Mouse (Mus musculus): ENCODE data around the gene Vps37d. TPM values are rescaled to one million over a fixed set of nuclear protein-coding genes. Genes with fewer than 3 reads are reported as not detected.
"Not testable (repeated sequence)": the region's sequence is repeated elsewhere in the genome, so short reads cannot be mapped to it uniquely, and the experiment has no call there.

Gene Vps37d
- polyA plus RNA-seq, 1 experiment from 2014 or later: 31.9 TPM

DNA sequence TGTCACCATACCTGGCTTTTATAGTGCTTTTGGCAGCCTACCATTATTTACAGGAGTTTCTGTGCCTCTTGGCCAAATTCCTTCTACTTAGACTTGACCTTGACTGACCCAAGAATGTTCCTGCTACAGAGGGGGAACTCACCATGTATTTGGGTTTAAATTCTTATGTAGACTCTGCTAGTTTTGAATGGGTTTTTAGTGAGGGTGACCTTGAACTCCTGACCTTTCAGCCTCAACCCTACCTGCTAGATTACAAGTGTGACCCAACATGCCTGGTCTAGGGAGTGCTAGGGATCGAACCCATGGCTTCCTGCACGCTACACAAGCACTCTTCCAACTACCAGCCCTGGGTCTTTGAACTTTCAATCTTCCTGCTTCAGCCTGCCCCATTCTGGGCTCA, 6.0 kb downstream of the Vps37d start:
- H3K4me3 ChIP-seq: no peak overlapping the region
- no peaks in the 10 kb centered on the region for H3K9me3 ChIP-seq
- H3K36me3 ChIP-seq: peaks cover 59% of the 10 kb centered on the region
- H3K27me3 ChIP-seq: no peaks in the 10 kb centered on the region
- 97% methylated on average over 2 of the region's 2 CpGs for WGBS
- no peak for ATAC-seq (ENCODE audit: low FRiP score)
- H3K27ac ChIP-seq: no peak overlapping the region
- peaks cover 30% of the 10 kb centered on the region for H3K4me1 ChIP-seq (replicated peaks)
- H3K9ac ChIP-seq: no peak overlapping the region
- no peak overlapping the region for H3K4me2 ChIP-seq

DNA sequence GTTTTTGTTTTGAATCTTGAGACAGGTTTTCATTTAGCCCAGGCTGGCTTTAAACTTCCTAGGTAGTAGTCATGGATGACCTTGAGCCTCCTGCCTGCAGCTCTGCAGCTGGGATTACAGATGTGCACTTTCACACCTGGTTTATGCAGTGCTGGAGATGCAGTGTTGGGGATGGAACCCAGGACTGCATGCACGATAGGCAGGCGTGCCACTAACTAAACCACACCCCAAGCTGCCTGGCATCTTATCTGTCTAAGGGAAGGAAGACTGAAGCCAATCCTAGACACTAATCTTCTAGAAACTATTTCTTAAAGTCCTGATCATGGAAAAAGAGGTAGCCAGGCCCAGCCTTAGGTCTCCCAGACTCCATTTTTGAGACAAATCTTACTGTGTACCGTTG, 7.6 kb downstream of the Vps37d start:
- WGBS: 94% methylated on average over 3 of the region's 3 CpGs
- peaks cover 66% of the 10 kb centered on the region for H3K36me3 ChIP-seq
- H3K9me3 ChIP-seq: no peaks in the 10 kb centered on the region
- peaks cover 25% of the 10 kb centered on the region for H3K4me1 ChIP-seq (replicated peaks)
- no peaks in the 10 kb centered on the region for H3K27me3 ChIP-seq
- no peak for ATAC-seq (ENCODE audit: low FRiP score)
- no peak overlapping the region for H3K9ac ChIP-seq
- H3K4me3 ChIP-seq: no peak overlapping the region
- H3K4me2 ChIP-seq: no peak overlapping the region
- no peak overlapping the region for H3K27ac ChIP-seq

DNA sequence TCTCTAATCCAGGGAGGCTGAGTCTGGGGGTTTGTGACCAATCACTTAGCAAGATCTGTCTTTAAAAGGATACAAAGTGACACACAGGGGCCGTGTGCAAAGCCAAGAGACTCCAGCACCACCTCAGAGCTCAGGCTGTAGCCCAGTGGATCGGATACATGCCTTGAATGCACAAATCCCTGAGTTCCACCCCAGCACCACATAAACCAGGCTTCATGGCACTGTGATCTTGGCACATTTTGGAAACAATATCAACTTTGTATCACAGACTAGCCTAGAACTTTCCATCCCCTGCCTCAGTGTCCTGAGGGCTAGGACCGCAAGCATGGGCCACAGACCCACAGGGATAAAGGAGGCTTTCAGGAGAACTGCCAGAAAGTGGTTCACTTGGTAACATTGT, 12.1 kb downstream of the Vps37d start:
- peaks cover 26% of the 10 kb centered on the region for H3K4me1 ChIP-seq (replicated peaks)
- peaks cover 38% of the 10 kb centered on the region for H3K36me3 ChIP-seq
- WGBS: 94% methylated on average over 3 of the region's 3 CpGs
- H3K9ac ChIP-seq: 0 out of 2 replicates have a peak overlapping the region, but pooled peaks have one; percentile 8
- peak overlapping the region; percentile 97; the same call in 1 of the 2 replicates for H3K4me2 ChIP-seq
- no peak overlapping the region for H3K4me3 ChIP-seq
- no peaks in the 10 kb centered on the region for H3K27me3 ChIP-seq
- ATAC-seq (ENCODE audit: low FRiP score): no peak
- no peak overlapping the region for H3K27ac ChIP-seq
- no peaks in the 10 kb centered on the region for H3K9me3 ChIP-seq

DNA sequence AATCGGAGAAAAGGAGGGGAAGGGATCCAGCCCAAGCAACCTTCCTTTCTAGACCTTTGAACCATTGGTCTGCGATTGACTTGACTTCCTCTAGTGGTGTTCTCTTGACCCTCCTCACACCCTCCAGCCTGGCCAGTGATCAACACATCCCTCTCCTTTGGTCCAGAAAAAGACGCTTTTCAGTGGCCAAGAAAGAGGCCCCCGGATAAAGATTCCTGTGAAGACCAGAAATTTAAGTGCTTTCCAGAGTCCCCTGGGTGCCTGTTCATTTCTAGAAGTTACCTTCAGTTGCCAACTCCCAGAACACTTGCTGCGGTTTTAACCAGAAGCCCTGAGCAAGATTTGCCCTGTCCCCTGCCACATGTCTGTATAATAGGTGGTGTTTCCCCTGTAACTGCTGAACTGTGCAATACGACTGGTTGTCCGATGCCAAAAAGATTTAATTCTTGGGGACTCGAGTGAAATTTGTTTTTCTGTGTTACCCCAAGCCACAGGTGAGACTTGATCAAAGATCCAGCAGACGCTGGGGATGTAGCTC, 13.1 kb downstream of the Vps37d start, which contains the start of gene Bud23:
Gene Bud23, minus strand, starts transcription at position 51 of the 538 bp plus-strand sequence.
- peak within 1 kb of the TSS; percentile 90 for H3K9ac ChIP-seq
- 78% methylated on average over 9 of the region's 9 CpGs for WGBS
- H3K27ac ChIP-seq: peak within 1 kb of the TSS; percentile 79
- peak within 1 kb of the TSS; percentile 97 for H3K4me2 ChIP-seq
- H3K27me3 ChIP-seq; ATAC-seq (ENCODE audit: low FRiP score); H3K9me3 ChIP-seq: not testable (repeated sequence)
- H3K4me3 ChIP-seq: peak within 1 kb of the TSS; percentile 97
- H3K4me1 ChIP-seq (replicated peaks): peaks cover 26% of the 10 kb centered on the region
- peaks cover 48% of the 10 kb centered on the region for H3K36me3 ChIP-seq

DNA sequence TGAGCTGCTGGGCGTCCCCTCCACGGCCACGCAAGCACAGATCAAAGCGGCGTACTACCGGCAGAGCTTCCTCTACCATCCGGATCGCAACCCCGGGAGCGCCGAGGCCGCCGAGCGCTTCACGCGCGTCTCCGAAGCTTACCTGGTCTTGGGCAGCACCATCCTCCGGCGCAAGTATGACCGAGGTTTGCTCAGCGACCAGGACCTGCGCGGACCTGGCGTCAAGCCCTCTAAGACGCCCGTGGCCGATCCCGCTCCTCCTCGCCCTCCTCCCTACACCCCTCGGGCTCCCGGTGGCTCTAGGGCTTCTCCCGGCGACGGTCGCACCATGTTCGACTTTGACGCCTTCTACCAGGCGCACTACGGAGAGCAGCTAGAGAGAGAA, 13.7 kb downstream of the Vps37d start:
- Histone ChIP-seq H3K9ac (peak overlapping the region; percentile 90), H3K9me3 (no peaks in the 10 kb centered on the region), H3K36me3 (peaks cover 53% of the 10 kb centered on the region), H3K27ac (peak overlapping the region; percentile 79), H3K4me1 (replicated peaks) (peaks cover 26% of the 10 kb centered on the region), H3K27me3 (no peaks in the 10 kb centered on the region), H3K4me2 (peak overlapping the region; percentile 97), H3K4me3 (peak overlapping the region; percentile 97)
- WGBS: 0% methylated on average over 39 of the region's 40 CpGs
- ATAC-seq (ENCODE audit: low FRiP score): no peak; the same call in none of the 2 replicates

DNA sequence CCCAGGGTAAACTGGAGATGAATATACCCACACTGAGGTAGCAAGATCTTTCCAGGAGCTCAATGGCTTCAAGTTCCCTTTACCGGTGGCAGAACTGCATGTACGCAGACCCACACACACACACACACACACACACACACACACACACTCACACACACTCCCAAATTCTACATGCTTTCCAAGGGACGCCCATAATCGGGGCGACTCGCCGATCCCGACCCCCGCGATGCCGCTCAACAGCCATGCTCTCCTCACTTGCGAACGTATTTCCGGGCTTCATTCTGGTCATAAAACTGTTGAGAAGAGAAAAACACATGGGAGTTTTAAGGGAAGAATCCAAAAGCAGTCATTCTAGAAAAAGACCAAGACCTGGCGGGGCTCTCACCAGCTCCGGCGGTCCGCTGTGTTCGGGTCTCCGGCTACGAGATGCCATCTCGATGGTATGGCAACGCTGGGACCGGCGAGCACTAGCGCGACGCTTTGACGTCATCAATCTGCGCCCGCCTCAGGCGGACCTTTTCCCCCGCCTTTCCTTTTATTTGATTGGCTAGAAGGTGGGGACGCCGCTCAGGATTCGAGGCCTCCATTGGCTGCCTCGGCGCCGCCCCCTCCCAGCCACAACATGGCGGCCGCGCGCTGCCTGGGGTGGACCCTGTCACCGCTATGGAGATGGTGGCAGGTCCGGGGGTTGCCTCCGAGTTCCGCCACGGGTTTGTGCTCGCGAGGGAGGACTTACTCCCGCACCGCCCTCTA, 14.3 kb downstream of the Vps37d start, which contains the start of gene Dnajc30:
Gene Dnajc30, plus strand, starts transcription at position 574 of the 753 bp plus-strand sequence.
- peak within 1 kb of the TSS; percentile 79 for H3K27ac ChIP-seq
- peaks cover 26% of the 10 kb centered on the region for H3K4me1 ChIP-seq (replicated peaks)

DNA sequence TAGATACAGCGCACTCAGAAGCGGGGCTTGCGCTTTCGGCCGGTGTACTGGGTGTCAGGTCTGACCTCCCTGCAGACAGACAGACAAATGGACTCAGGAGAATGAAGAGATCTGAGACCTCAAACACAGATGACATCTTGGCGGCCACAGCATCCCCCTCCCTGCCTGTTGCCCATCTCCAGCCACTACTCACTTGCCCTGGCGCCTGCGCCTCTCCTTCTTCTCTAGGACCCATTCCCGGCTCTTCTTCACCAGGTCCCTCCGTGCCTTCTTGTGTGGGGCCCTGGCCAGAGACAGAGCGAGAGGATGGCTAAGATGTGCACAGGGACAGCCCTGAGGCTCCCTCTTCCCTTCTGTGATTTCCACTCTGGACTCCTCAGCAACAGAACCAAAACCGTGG, 24.7 kb downstream of the Vps37d start:
- Histone ChIP-seq H3K9ac (no peak overlapping the region), H3K4me1 (replicated peaks) (no peaks in the 10 kb centered on the region), H3K4me3 (no peak overlapping the region), H3K9me3 (no peaks in the 10 kb centered on the region), H3K4me2 (no peak overlapping the region), H3K27me3 (no peaks in the 10 kb centered on the region), H3K27ac (no peak overlapping the region), H3K36me3 (peaks cover 90% of the 10 kb centered on the region)
- ATAC-seq (ENCODE audit: low FRiP score): no peak
- WGBS: 93% methylated on average over 12 of the region's 12 CpGs

More for the DNA sequence above, 14.3 kb downstream of the Vps37d start, which contains the start of gene Dnajc30:
- Histone ChIP-seq H3K9ac (peak within 1 kb of the TSS; percentile 90), H3K4me2 (peak within 1 kb of the TSS; percentile 97), H3K36me3 (peaks cover 59% of the 10 kb centered on the region), H3K9me3 (no peaks in the 10 kb centered on the region), H3K4me3 (peak within 1 kb of the TSS; percentile 97), H3K27me3 (no peaks in the 10 kb centered on the region)
- ATAC-seq (ENCODE audit: low FRiP score): peak; percentile 97
- WGBS: under 1% methylated on average over 52 of the region's 52 CpGs

DNA sequence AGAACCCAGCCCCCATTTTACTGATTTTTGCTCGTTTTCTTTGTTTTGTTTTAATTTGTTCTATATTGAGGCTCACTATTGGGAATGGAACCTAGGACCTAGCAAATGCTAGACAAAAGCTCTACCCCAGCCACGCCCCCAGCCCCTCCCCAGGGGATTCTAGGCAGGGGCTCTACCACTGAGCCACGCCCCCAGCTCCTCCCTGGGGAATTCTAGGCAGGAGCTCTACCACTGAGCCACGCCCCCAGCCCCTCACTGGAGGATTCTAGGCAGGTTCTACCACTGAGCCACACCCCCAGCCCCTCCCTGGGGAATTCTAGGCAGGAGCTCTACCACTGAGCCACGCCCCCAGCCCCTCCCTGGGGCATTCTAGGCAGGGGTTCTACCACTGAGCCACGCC, 28.8 kb downstream of the Vps37d start:
- H3K27ac ChIP-seq; H3K4me3 ChIP-seq; H3K4me1 ChIP-seq (replicated peaks); H3K9me3 ChIP-seq; ATAC-seq (ENCODE audit: low FRiP score); H3K4me2 ChIP-seq; H3K9ac ChIP-seq; H3K27me3 ChIP-seq: not testable (repeated sequence)
- 91% methylated on average over 6 of the region's 6 CpGs for WGBS
- H3K36me3 ChIP-seq: peaks cover 71% of the 10 kb centered on the region

DNA sequence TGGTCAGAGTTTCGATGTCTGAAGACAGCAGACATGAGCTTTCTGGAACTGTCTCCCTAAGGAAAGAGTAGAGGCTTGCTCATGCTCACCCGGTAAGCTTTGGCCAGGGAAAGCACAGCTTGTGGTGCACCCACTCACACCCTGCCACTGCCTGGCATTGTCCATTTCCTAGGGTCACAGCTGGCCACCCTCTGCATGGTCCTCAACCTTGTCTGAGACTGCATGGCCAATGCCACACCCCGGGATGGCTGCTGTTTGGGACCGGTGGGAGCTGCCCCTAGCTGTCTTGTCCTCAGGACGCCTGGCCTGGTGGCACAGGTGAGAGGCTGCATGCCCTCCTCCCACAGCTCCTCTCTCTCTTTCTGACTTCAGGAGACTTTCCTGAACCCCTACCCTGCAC, 29.5 kb downstream of the Vps37d start:
- H3K4me3 ChIP-seq: no peak overlapping the region
- H3K9me3 ChIP-seq: no peaks in the 10 kb centered on the region
- 96% methylated on average over 5 of the region's 5 CpGs for WGBS
- H3K9ac ChIP-seq: no peak overlapping the region
- no peaks in the 10 kb centered on the region for H3K4me1 ChIP-seq (replicated peaks)
- H3K27ac ChIP-seq: no peak overlapping the region
- H3K36me3 ChIP-seq: peaks cover 66% of the 10 kb centered on the region
- no peak overlapping the region for H3K4me2 ChIP-seq
- ATAC-seq (ENCODE audit: low FRiP score): no peak
- no peaks in the 10 kb centered on the region for H3K27me3 ChIP-seq

DNA sequence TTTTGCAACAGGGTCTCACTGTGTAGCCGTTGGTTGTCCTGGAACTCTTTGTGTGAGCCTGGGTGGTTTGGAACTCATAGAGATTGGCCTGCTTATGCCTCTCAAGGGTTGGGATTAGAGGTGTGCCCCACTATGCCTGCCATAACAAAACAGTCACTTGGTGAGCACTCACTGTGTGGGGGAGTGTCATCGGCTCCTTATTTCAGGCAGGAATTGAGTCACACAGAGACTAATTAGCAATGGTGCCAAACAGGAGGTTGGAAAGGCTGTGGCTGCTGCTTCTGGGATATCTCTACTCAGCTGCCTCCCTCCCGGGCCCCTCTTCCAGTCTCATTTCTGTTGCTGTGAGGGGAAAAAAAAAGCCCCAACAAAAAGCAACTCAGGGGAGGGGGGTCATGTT, 33.5 kb downstream of the Vps37d start:
- 94% methylated on average over 3 of the region's 3 CpGs for WGBS
- H3K27me3 ChIP-seq: no peaks in the 10 kb centered on the region
- no peaks in the 10 kb centered on the region for H3K9me3 ChIP-seq
- H3K4me1 ChIP-seq (replicated peaks): 0 out of 2 replicates have a peak, but pooled peaks cover 7% of the 10 kb centered on the region
- no peak overlapping the region for H3K4me3 ChIP-seq
- H3K9ac ChIP-seq: no peak overlapping the region
- no peak overlapping the region for H3K4me2 ChIP-seq
- no peak for ATAC-seq (ENCODE audit: low FRiP score)
- H3K27ac ChIP-seq: no peak overlapping the region
- H3K36me3 ChIP-seq: peaks cover 41% of the 10 kb centered on the region

DNA sequence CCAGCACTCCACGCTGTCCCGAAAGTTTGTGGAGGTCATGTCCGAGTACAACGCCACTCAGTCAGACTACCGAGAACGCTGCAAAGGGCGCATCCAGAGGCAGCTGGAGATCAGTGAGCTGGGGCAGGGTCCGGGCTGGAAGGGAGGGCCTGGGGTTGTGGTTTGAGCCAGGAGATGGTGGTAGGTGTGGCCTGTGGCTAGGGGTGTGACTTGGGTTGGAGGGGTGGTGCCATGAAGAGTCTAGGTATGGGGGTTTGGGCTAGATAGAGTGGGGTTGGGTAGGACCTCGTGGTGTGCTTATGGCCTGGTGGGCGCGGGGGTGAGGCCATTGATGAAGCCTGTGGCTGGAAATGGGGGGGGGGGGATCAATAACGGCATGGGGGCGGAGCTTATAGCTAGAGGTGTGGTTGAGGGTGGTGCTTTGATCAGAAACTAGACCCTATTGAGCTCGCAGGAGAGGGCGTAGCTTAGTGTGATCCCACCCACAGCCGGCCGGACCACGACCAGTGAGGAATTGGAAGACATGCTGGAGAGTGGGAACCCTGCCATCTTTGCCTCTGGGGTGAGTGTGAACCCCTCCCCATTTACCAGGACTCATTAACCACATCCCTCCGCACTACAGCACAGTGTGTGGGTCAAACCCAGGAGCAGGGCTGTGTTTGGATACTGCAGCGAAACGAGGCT, 35.8 kb downstream of the Vps37d start:
- no peak for ATAC-seq (ENCODE audit: low FRiP score)
- 29% methylated on average over 21 of the region's 21 CpGs for WGBS
- H3K27ac ChIP-seq: no peak overlapping the region
- H3K36me3 ChIP-seq: peaks cover 39% of the 10 kb centered on the region
- H3K27me3 ChIP-seq: no peaks in the 10 kb centered on the region
- H3K4me3 ChIP-seq: no peak overlapping the region
- H3K4me1 ChIP-seq (replicated peaks): 0 out of 2 replicates have a peak, but pooled peaks cover 7% of the 10 kb centered on the region
- H3K4me2 ChIP-seq: no peak overlapping the region
- no peak overlapping the region for H3K9ac ChIP-seq
- no peaks in the 10 kb centered on the region for H3K9me3 ChIP-seq

DNA sequence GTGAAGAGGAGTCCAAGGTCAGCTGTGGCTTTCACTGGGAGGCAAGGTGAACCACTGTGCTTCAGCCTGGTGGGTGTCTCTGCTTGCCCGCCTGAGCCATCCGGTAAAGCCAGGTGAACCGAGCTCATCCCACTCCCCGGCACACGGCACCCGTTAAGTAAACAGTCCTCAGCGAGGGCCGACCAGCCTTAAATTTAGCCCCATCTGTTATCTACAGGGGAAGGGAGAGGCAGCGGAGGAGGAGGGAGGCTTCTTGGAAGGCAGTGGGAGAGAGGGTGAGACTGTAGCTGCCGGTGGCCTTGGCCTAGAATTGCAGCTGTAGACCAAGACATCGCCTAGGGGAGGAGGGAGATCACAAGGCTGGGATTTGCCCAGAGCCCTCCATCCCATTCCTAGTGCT, 37.3 kb downstream of the Vps37d start:
- 0 out of 2 replicates have a peak, but pooled peaks cover 7% of the 10 kb centered on the region for H3K4me1 ChIP-seq (replicated peaks)
- no peak for ATAC-seq (ENCODE audit: low FRiP score)
- H3K27ac ChIP-seq: no peak overlapping the region

More for the DNA sequence above, 37.3 kb downstream of the Vps37d start:
- 83% methylated on average over 11 of the region's 11 CpGs for WGBS
- Histone ChIP-seq H3K4me3 (no peak overlapping the region), H3K9me3 (no peaks in the 10 kb centered on the region), H3K36me3 (peaks cover 41% of the 10 kb centered on the region), H3K4me2 (no peak overlapping the region), H3K27me3 (no peaks in the 10 kb centered on the region), H3K9ac (no peak overlapping the region)

All from hindbrain, embryonic 13.5 days (tissue).